Mouse (Mus musculus): ENCODE results near the gene Grxcr1.

- TF ChIP-seq POLR2AphosphoS2 (IDR thresholded peaks at IDR 0.05; ENCODE audit: low read length) (no peak), E2F4 (IDR thresholded peaks at IDR 0.05; ENCODE audit: borderline replicate concordance, low read depth, low read length) (no peak)
These were observed 37.1 kb downstream of the Grxcr1 start for GRCm38 (mm10) chr5:68068694-68069093.

All from MEL (cell line).